Mouse (Mus musculus): ENCODE measurements around the gene Rbfox2. TPM values are rescaled to one million over a fixed set of nuclear protein-coding genes. Genes with fewer than 3 reads are reported as not detected.

Gene Rbfox2
- polyA plus RNA-seq, 2 experiments, result 94.7 to 189 TPM

DNA sequence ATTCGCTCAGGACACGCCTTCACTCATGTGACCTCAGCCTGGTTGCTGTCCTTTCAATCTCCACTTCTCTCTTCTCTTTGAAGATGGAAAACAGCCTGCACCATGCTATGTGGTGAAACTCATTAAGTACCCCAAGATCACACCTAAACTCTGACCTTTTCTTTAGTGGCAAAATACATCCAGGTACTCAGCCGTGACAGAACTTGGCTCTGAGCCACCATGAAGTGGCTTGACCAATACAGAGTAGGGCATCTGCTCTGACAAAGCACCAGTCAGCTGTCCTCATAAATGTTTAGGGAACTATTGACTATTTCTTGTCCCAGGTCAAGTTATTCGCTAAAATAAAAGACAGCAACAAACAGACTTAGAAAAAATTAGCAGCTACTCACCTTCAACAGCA is 191.3 kb downstream of the Rbfox2 start:
- no peaks in the 10 kb centered on the region for H3K27me3 ChIP-seq (ENCODE audit: control insufficient read depth, insufficient read depth, low read length)
- no peak for DNase-seq (ENCODE audit: low spot score)
- H3K9me3 ChIP-seq (ENCODE audit: control insufficient read depth, low read length), result no peaks in the 10 kb centered on the region
- no peak for TF ChIP-seq POLR2A (IDR thresholded peaks at IDR 0.05; ENCODE audit: borderline replicate concordance, extremely low read depth, insufficient read depth, insufficient read length)
- H3K4me3 ChIP-seq (replicated peaks; ENCODE audit: low read length), result no peak overlapping the region
- WGBS, result 81% methylated on average over 4 of the region's 4 CpGs
- no peak overlapping the region for H3K27ac ChIP-seq (replicated peaks; ENCODE audit: low read depth, low read length)
- H3K36me3 ChIP-seq (ENCODE audit: control insufficient read depth, insufficient read depth, low read length), result peaks cover 54% of the 10 kb centered on the region
- H3K4me2 ChIP-seq (replicated peaks; ENCODE audit: low read depth, low read length, severe bottlenecking), result no peak overlapping the region
- no peak overlapping the region for H3K9ac ChIP-seq (ENCODE audit: low read depth, low read length, severe bottlenecking)
- H3K4me1 ChIP-seq (ENCODE audit: control insufficient read depth, insufficient read depth, low read length), result peaks cover 5% of the 10 kb centered on the region; the same call in 1 of the 2 replicates
- ATAC-seq (ENCODE audit: low FRiP score, low read depth), result no peak

DNA sequence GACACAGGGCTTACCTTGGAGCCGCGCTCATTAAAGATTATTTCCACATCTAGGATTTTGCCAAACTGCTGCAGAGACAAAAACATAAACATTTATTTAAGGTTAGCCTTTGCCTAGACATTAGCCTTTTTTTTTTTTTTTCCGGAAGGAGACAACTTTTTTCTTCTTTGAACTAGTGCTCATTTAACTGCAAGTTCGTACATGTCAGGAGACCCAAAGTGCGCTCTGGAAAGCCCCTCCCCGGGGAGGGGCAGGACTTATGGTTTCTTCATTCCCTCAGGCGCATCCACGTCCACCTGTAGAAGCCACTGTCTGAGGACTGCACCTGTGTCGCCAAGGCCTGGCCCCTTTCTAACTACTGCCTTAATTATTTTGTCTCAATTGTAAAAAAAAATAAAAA is 193.2 kb downstream of the Rbfox2 start:
- WGBS, result 80% methylated on average over 9 of the region's 9 CpGs
- no peak overlapping the region for H3K27ac ChIP-seq (replicated peaks; ENCODE audit: low read depth, low read length)

GRCm38 (mm10) chr15:77112378-77112777 is 194.4 kb downstream of the Rbfox2 start:
- TF ChIP-seq POLR2A (IDR thresholded peaks at IDR 0.05; ENCODE audit: borderline replicate concordance, extremely low read depth, insufficient read depth, insufficient read length), result no peak
- Histone ChIP-seq H3K9me3 (ENCODE audit: control insufficient read depth, low read length) (no peaks in the 10 kb centered on the region), H3K36me3 (ENCODE audit: control insufficient read depth, insufficient read depth, low read length) (peaks cover 63% of the 10 kb centered on the region), H3K9ac (ENCODE audit: low read depth, low read length, severe bottlenecking) (no peak overlapping the region), H3K4me1 (ENCODE audit: control insufficient read depth, insufficient read depth, low read length) (no peaks in the 10 kb centered on the region; the same call in 1 of the 2 replicates), H3K4me3 (replicated peaks; ENCODE audit: low read length) (no peak overlapping the region), H3K4me2 (replicated peaks; ENCODE audit: low read depth, low read length, severe bottlenecking) (no peak overlapping the region), H3K27me3 (ENCODE audit: control insufficient read depth, insufficient read depth, low read length) (no peaks in the 10 kb centered on the region), H3K27ac (replicated peaks; ENCODE audit: low read depth, low read length) (no peak overlapping the region)
- WGBS, result 89% methylated on average over 2 of the region's 2 CpGs
- ATAC-seq (ENCODE audit: low FRiP score, low read depth), result no peak
- no peak for DNase-seq (ENCODE audit: low spot score)

More for the DNA sequence above, 193.2 kb downstream of the Rbfox2 start:
- H3K4me3 ChIP-seq (replicated peaks; ENCODE audit: low read length), result no peak overlapping the region
- no peak overlapping the region for H3K9ac ChIP-seq (ENCODE audit: low read depth, low read length, severe bottlenecking)
- ATAC-seq (ENCODE audit: low FRiP score, low read depth) (no peak), DNase-seq (ENCODE audit: low spot score) (no peak)
- no peaks in the 10 kb centered on the region for H3K27me3 ChIP-seq (ENCODE audit: control insufficient read depth, insufficient read depth, low read length)
- no peak overlapping the region for H3K4me2 ChIP-seq (replicated peaks; ENCODE audit: low read depth, low read length, severe bottlenecking)
- H3K36me3 ChIP-seq (ENCODE audit: control insufficient read depth, insufficient read depth, low read length), result peaks cover 58% of the 10 kb centered on the region
- no peaks in the 10 kb centered on the region for H3K9me3 ChIP-seq (ENCODE audit: control insufficient read depth, low read length)
- no peak for TF ChIP-seq POLR2A (IDR thresholded peaks at IDR 0.05; ENCODE audit: borderline replicate concordance, extremely low read depth, insufficient read depth, insufficient read length)
- peaks cover 5% of the 10 kb centered on the region; the same call in 1 of the 2 replicates for H3K4me1 ChIP-seq (ENCODE audit: control insufficient read depth, insufficient read depth, low read length)

GRCm38 (mm10) chr15:77111924-77112323 is 194.9 kb downstream of the Rbfox2 start:
- no peaks in the 10 kb centered on the region for H3K27me3 ChIP-seq (ENCODE audit: control insufficient read depth, insufficient read depth, low read length)
- H3K4me2 ChIP-seq (replicated peaks; ENCODE audit: low read depth, low read length, severe bottlenecking), result no peak overlapping the region
- TF ChIP-seq POLR2A (IDR thresholded peaks at IDR 0.05; ENCODE audit: borderline replicate concordance, extremely low read depth, insufficient read depth, insufficient read length), result no peak
- no peak overlapping the region for H3K9ac ChIP-seq (ENCODE audit: low read depth, low read length, severe bottlenecking)
- ATAC-seq (ENCODE audit: low FRiP score, low read depth) (no peak), DNase-seq (ENCODE audit: low spot score) (no peak)
- H3K27ac ChIP-seq (replicated peaks; ENCODE audit: low read depth, low read length), result no peak overlapping the region
- no peaks in the 10 kb centered on the region; the same call in 1 of the 2 replicates for H3K4me1 ChIP-seq (ENCODE audit: control insufficient read depth, insufficient read depth, low read length)
- H3K4me3 ChIP-seq (replicated peaks; ENCODE audit: low read length), result no peak overlapping the region
- 75% methylated on average over 7 of the region's 7 CpGs for WGBS
- no peaks in the 10 kb centered on the region for H3K9me3 ChIP-seq (ENCODE audit: control insufficient read depth, low read length)
- H3K36me3 ChIP-seq (ENCODE audit: control insufficient read depth, insufficient read depth, low read length), result peaks cover 65% of the 10 kb centered on the region

GRCm38 (mm10) chr15:77110452-77110851 is 196.4 kb downstream of the Rbfox2 start:
- Histone ChIP-seq H3K36me3 (ENCODE audit: control insufficient read depth, insufficient read depth, low read length) (peaks cover 51% of the 10 kb centered on the region), H3K27ac (replicated peaks; ENCODE audit: low read depth, low read length) (no peak overlapping the region), H3K9me3 (ENCODE audit: control insufficient read depth, low read length) (no peaks in the 10 kb centered on the region), H3K27me3 (ENCODE audit: control insufficient read depth, insufficient read depth, low read length) (no peaks in the 10 kb centered on the region), H3K4me1 (ENCODE audit: control insufficient read depth, insufficient read depth, low read length) (no peaks in the 10 kb centered on the region; the same call in 1 of the 2 replicates), H3K4me2 (replicated peaks; ENCODE audit: low read depth, low read length, severe bottlenecking) (no peak overlapping the region), H3K4me3 (replicated peaks; ENCODE audit: low read length) (no peak overlapping the region), H3K9ac (ENCODE audit: low read depth, low read length, severe bottlenecking) (no peak overlapping the region)
- TF ChIP-seq POLR2A (IDR thresholded peaks at IDR 0.05; ENCODE audit: borderline replicate concordance, extremely low read depth, insufficient read depth, insufficient read length), result no peak
- ATAC-seq (ENCODE audit: low FRiP score, low read depth), result no peak
- DNase-seq (ENCODE audit: low spot score), result no peak
- 87% methylated on average over 11 of the region's 11 CpGs for WGBS
